Mouse (Mus musculus) kidney, adult 18-20 months (tissue): ENCODE data around the gene Gm973.

ENCODE experiments used
- DNase-seq: peaks from one replicate; pipeline ENCODE4 v3.0.0; 2021

The Gm973 gene

DNA sequence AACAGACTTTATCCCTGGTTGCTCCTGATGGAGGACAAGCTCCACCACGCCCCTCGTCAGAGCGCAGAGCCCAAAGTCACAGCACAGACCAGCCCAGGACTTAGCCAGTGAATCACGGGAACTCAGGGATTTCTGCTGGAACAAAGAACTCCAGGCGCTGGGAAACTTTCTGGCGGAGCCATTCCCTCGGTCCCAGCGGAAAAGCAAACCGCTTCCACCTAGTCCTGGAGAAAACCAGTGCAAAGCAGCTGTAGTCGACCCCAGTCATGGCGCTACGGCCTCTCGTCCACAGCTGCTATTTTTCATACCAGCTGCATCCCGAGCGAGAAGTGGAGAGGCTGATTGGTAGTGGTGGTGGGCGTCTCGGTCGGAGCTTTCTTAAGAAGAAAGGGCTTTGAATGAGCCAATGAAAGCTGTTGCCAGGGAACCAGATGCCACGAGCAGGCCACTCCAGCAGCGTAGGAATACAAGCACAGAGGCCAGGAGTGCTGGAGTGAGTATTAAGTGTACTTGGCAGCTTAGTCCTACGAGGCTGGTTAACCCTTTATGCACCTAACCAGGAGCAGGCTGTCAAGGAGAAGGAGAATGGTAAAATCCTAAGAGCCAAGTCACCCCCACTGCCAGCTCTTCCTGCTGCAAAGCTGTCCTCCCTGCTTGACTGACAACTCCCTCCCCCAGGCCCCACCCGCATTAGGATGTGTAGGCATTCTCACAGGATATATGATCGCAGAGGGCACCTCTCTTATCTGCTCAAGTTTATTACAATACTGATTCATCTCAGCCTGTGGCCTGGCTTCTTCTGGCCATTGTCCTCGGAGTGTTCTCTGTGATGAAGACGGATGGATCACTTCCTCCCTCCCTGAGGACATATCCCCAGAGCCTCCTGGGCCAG is at the start of gene Gm973:
TSS of gene Gm973 (plus strand) at position 239 of the 892 bp plus-strand sequence.
- peak; percentile 13 for DNase-seq

GRCm38 (mm10) chr1:59469170-59469569 is 46.9 kb upstream of the Gm973 start:
- DNase-seq = no peak

DNA sequence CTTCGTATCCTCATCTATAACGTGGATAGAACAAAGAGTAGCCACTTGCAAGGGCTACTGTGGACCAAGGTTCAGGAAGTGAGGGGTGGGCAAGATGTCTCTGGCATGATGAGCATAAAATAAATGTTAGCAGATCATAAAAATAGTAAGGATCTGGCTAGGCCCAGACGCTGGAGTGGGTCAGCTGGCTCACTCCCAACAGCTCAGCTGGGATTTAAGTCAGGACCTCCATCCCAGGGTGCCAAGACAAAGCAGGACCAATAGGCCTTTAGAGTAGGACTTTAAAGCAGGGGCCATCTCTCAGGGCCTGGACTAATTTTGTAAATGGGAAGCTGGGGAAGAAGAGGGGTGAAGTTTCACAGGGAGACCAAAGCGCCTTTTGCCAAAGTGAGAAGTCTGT is 45.3 kb upstream of the Gm973 start:
- no peak for DNase-seq

DNA sequence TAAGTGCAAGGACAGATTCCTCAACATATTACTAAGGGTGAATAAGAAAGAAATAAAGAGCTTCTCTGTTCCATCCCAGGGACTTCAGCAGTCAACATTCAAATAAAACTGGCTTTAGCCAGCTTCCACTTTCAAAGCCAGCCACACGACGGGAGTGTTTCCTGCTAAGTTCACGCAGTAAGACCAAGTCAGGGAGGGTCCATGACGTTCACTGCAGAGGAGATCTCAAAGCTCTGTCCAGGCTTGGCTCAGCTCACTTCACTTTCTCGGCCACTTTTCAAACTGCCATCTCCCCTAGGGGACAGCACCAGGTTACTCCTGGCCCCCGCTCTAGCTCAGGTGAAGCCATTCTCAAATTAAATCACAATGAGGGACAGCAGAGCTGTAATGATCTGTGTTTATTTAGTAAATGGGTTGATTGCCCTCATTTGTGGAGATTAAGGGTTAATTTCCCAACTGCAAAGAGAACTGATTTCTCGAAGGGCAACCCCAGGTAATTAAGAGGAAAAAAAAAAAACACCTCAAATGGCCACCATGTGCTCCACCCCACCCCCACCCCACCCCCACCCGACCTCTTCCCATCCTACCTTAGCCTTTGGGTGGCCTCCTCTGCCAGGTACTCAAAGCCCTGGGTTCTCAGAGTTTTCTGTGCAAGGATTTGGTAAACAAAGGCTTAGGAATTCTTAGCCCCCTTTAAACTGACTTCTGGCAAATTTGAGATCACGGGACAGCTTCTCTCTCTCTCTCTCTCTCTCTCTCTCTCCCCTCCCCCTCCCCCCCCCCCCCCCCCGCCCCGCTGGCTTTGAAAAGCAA is 43.5 kb upstream of the Gm973 start:
- DNase-seq = no peak

- DNase-seq = no peak
Observed at GRCm38 (mm10) chr1:59473181-59473555, 42.9 kb upstream of the Gm973 start.

DNA sequence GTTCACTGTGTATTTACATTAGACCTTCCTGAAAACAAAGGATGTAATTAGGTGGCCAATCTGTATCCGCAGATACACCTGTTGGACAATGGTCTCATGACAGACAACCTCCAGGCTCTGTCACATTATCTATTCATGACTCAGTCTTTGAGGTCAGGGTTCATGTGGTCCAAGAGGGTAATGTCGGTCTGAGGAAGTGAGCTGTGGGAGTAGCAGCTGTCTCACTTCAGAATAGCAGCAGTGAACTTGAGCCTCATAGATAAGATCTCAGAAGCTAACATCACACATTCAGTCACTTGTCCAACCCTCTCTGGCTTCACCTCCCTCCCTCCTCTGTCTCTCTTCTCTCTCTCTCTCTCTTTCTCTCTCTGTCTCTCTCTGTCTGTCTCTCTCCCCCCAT is 40.4 kb upstream of the Gm973 start:
- no peak for DNase-seq

- DNase-seq = no peak
Observed at GRCm38 (mm10) chr1:59478911-59479310, 37.2 kb upstream of the Gm973 start.

DNA sequence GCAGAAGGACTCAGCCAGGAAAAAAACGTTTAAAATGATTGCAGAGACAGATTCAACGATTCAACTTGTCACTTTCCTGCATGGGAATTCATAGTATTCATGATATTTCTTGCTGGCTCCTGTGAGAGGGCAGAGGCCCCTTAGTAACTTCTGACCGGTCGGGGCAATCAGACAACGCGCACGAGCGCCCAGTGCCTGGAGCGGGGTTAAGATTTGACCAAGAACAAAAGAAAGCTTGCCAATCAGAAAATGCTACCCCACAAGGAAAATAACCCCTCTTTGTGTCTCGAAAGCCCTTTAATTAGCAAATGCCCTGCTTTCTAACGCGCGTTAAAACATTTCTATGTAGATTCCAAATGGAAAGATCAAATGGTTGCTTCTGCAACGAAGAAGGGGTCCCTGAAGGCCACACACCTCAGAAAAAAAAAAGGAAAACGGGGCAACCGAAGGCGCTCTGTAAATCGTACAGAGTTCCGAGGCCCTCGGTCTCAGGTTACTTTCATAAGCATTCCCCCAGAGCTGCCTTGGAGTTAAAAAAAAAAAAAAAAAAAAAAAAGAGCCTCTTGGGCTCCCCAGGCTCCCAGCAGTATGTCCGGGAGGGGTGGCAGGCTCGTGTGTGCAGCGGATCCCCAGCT is 35.1 kb upstream of the Gm973 start:
- DNase-seq = peak; percentile 38

- DNase-seq = peak; percentile 94
Observed at GRCm38 (mm10) chr1:59481456-59482291, 34.4 kb upstream of the Gm973 start.

DNA sequence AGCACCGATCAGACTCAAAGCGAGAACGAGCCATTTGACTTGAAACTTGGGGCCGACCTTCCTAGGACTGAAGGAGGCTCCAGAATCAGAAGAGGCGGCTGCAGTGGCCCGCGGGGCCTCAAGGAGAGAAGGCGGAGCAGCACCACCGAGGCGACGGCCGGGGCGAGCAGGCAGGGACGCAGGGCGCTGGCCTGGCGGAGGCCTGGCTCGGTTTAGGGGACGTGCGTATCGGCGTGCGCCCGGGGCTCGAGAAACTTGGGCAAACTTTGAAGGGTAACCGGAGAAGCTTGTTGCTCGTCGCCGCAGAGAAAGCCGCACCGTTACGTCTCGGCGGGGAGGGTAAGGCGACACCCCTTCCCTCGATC is 33.8 kb upstream of the Gm973 start, which contains the start of gene Fzd7:
TSS of gene Fzd7 (plus strand) at position 94 of the 365 bp plus-strand sequence.
- DNase-seq = no peak

DNA sequence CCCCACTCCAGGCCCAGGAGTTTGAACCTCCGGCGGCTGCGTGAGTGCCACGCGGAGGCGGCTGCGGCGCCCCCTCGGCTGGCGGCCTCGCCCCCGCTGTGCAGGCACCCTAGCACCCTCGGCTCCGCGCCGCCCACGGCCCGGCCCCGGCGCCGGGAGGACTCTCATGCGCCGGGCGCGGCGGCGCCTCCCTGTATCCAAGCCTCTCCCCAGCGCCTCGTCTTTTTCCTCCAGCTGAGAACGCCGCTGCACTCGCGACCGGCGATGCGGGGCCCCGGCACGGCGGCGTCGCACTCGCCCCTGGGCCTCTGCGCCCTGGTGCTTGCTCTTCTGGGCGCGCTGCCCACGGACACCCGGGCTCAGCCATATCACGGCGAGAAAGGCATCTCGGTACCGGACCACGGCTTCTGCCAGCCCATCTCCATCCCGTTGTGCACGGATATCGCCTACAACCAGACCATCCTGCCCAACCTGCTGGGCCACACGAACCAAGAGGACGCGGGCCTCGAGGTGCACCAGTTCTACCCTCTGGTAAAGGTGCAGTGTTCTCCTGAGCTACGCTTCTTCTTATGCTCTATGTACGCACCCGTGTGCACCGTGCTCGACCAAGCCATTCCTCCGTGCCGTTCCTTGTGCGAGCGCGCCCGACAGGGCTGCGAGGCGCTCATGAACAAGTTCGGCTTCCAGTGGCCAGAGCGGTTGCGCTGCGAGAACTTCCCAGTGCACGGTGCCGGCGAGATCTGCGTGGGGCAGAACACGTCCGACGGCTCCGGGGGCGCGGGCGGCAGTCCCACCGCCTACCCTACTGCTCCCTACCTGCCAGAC is 33.2 kb upstream of the Gm973 start:
- peak; percentile 57 for DNase-seq

DNA sequence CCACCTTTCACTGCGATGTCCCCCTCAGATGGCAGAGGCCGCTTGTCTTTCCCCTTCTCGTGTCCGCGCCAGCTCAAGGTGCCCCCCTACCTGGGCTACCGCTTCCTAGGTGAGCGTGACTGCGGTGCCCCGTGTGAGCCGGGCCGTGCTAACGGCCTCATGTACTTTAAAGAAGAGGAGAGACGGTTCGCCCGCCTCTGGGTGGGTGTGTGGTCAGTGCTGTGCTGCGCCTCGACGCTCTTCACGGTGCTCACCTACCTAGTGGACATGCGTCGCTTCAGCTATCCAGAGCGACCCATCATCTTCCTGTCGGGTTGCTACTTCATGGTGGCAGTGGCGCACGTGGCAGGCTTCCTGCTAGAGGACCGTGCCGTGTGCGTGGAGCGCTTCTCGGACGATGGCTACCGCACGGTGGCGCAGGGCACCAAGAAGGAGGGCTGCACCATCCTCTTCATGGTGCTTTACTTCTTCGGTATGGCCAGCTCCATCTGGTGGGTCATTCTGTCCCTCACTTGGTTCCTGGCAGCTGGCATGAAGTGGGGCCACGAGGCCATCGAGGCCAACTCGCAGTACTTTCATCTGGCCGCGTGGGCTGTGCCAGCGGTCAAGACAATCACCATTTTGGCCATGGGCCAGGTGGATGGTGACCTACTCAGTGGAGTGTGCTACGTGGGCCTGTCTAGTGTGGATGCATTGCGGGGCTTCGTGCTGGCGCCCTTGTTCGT is 32.4 kb upstream of the Gm973 start:
- DNase-seq = peak; percentile 73

GRCm38 (mm10) chr1:59484314-59484713 is 31.8 kb upstream of the Gm973 start:
- no peak for DNase-seq

DNA sequence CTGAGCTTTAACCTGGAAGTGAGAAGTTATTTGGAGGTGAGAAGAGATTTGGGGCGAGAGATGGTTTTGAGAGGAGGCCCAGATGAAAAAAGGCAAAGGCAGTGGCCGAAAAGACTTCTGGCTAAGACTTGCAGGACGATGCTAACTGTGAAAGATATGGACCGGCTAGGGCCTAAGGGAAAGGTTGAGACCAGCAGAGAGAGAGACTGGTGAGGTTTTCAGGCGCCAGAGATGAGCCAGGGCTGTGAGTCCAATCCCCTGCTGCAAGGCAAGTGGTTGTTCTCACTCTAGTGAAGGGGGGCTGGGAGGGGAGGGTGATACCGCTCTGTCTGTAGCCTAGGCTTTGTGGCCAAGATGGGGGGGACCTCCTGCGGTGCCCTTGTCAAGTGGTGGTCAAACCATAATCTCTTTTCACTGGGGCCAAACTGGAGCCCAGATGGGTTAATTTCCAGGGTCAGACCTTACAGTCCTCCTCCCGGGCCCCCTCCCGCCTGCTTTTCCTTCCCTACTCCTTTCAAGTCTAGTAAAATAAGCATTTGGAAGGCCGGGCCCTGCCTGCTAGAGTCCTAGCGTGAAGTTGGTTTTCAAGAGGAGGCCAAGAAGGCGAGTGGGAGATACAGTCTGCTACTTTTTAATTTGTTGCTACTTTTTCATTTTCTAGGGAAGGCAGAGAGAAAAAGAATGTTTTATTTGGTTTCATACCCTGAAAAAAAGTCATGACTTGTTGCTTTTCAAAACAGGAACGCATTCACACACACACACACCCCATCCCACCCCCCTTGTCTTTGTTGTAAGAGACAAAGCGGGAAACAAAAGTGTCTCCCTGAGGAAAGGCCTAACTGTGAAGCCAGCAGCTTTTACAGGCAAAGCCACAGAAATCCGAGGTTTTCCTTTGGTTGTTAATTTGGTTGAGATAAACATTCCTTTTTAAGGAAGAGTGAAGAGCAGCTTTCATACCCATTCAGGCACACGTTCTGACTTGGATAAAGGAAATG is 31.0 kb upstream of the Gm973 start:
- peak; percentile 9 for DNase-seq

- no peak for DNase-seq
Observed at GRCm38 (mm10) chr1:59485803-59486202, 30.3 kb upstream of the Gm973 start.

- DNase-seq = peak; percentile 51
Observed at GRCm38 (mm10) chr1:59487651-59488051, 28.4 kb upstream of the Gm973 start.

DNA sequence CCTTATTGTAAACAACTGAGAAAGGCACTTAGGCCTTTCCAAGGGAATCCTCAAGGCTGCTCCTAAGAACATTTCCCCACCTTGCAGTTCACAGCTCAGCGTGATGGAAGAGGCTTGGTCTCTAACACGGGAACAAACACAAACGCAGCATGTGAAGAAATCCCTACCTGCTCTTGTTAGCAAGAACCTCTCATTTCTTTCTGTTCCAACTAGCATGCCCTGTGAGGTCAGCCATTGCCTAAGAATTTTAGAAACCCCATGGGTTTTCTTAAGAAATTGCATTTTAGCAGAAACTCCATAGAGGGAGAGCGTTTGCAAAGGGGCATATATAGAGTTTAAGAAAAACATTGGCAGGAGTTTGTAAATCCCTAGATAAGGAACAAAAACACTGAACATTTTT is 27.6 kb upstream of the Gm973 start:
- no peak for DNase-seq

DNA sequence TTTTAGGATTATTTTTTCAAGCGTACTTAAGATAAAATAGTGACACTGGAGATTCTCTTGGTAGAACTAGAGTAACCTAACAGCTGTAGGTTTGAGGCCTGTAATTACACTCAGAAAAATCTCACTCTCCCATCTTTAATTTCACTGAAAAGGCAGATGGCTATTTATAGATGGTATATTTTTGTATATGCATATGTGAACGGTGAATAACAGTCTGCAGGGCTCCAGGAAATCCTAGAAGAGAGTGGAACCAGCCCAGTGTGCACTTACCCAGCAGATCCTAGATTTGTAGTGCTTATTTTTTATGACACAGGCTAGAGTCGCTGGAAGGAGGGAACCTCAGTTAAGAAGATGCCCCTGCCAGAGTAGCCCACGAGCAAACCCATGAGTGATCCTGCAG is 27.1 kb upstream of the Gm973 start:
- DNase-seq = no peak

DNA sequence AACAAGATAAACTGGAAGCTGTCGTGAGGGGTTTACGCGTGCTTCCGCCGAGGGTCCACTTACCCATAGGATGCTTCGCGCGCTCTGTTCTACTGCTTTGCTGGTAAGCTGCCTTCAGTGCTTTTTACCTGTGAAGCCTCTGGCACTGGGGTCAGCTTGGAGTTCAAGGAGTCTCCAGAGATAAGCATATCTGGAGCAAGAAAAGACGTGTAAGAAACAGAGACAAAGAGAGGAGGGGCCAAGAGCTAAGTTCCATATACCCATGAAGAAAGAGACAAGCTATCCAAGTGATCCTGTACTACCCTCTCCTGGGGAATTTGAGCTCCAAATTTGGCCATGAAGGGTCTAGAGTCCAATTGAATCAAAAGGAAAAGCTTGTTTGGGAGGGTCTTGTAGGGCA is 24.5 kb upstream of the Gm973 start:
- DNase-seq = no peak

DNA sequence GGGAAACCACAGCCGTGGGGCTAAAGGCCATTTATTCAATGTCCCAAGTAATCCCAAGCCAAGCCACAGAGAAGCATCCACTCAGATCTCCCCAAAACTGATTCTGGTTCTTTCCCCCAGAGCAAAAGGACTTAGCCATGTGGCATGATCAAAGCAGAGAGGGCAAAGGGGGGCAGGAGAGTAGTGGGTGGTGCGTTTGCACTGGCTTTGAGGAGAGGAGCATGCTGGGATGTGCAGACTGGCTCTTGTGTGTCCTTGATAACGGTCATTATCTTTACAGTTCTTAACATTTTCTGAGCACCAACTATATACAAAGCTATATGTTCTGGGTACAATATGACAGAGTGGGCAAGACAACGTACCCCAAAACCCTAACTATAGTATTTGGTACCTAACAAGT is 23.6 kb upstream of the Gm973 start:
- no peak for DNase-seq
